Mouse (Mus musculus) spleen, adult 18-20 months (tissue): ENCODE measurements around the gene Vps45.
"Not testable (repeated sequence)": the region's sequence is repeated elsewhere in the genome, so short reads cannot be mapped to it uniquely, and the experiment has no call there.

Experiments used
- DNase-seq, 2 experiments: peaks; one replicate each; pipeline ENCODE4 v3.0.0; 2022; ENCODE audit warnings: mixed read lengths in 2 of 2

The Vps45 gene

GRCm38 (mm10) chr3:95995802-95996428 lies 62.4 kb downstream of the Vps45 start, which contains the start of gene Plekho1:
Gene Plekho1 (minus strand): TSS chr3:95996001.
- DNase-seq: peak; percentile 71 to 79

GRCm38 (mm10) chr3:95994975-95995801 lies 63.1 kb downstream of the Vps45 start:
- peak; percentile 43 to 60 for DNase-seq

GRCm38 (mm10) chr3:95994381-95994846 lies 63.9 kb downstream of the Vps45 start:
- DNase-seq: peak in 1 of 2 experiments; percentile 48

- DNase-seq: peak in 1 of 2 experiments; percentile 4
These were observed 64.4 kb downstream of the Vps45 start for GRCm38 (mm10) chr3:95993881-95994280.

GRCm38 (mm10) chr3:95992990-95993603 lies 65.2 kb downstream of the Vps45 start:
- no peak for DNase-seq

GRCm38 (mm10) chr3:95990413-95990941 lies 67.8 kb downstream of the Vps45 start:
- DNase-seq: peak in 1 of 2 experiments; percentile 34

GRCm38 (mm10) chr3:95988969-95989368 lies 69.3 kb downstream of the Vps45 start:
- no peak for DNase-seq

- DNase-seq: no peak
These were observed 70.1 kb downstream of the Vps45 start for GRCm38 (mm10) chr3:95988138-95988537.

- DNase-seq: peak; percentile 65 to 71
These were observed 70.7 kb downstream of the Vps45 start for GRCm38 (mm10) chr3:95987386-95988110.

GRCm38 (mm10) chr3:95986984-95987383 lies 71.3 kb downstream of the Vps45 start:
- no peak for DNase-seq

GRCm38 (mm10) chr3:95986001-95986622 lies 72.2 kb downstream of the Vps45 start:
- DNase-seq: peak in 1 of 2 experiments; percentile 39

- DNase-seq: peak in 1 of 2 experiments; percentile 30
These were observed 72.9 kb downstream of the Vps45 start for GRCm38 (mm10) chr3:95985209-95986000.

- no peak for DNase-seq
These were observed 76.1 kb downstream of the Vps45 start for GRCm38 (mm10) chr3:95982129-95982528.

GRCm38 (mm10) chr3:95980276-95980970 lies 77.8 kb downstream of the Vps45 start:
- no peak for DNase-seq

GRCm38 (mm10) chr3:95978265-95978664 lies 80.0 kb downstream of the Vps45 start:
- DNase-seq: no peak

GRCm38 (mm10) chr3:95977587-95977986 lies 80.7 kb downstream of the Vps45 start:
- DNase-seq: not testable (repeated sequence)

GRCm38 (mm10) chr3:95977079-95977478 lies 81.2 kb downstream of the Vps45 start:
- DNase-seq: no peak

- DNase-seq: peak; percentile 67 to 74
These were observed 85.2 kb downstream of the Vps45 start for GRCm38 (mm10) chr3:95972873-95973634.

- no peak for DNase-seq
These were observed 85.9 kb downstream of the Vps45 start for GRCm38 (mm10) chr3:95972251-95972872.
